Mouse (Mus musculus) kidney, postnatal 14 days (tissue): ENCODE measurements at regions not wholly inside any gene's neighbourhood (a gene's known extent, or its start where the extent isn't known, plus 50 kb on each side); places are given as distances from the start of the nearest gene placed in this dataset.

Experiments
- DNase-seq: peaks from one replicate; pipeline ENCODE4 v3.0.0; 2022; ENCODE audit warnings: mixed read lengths

DNA sequence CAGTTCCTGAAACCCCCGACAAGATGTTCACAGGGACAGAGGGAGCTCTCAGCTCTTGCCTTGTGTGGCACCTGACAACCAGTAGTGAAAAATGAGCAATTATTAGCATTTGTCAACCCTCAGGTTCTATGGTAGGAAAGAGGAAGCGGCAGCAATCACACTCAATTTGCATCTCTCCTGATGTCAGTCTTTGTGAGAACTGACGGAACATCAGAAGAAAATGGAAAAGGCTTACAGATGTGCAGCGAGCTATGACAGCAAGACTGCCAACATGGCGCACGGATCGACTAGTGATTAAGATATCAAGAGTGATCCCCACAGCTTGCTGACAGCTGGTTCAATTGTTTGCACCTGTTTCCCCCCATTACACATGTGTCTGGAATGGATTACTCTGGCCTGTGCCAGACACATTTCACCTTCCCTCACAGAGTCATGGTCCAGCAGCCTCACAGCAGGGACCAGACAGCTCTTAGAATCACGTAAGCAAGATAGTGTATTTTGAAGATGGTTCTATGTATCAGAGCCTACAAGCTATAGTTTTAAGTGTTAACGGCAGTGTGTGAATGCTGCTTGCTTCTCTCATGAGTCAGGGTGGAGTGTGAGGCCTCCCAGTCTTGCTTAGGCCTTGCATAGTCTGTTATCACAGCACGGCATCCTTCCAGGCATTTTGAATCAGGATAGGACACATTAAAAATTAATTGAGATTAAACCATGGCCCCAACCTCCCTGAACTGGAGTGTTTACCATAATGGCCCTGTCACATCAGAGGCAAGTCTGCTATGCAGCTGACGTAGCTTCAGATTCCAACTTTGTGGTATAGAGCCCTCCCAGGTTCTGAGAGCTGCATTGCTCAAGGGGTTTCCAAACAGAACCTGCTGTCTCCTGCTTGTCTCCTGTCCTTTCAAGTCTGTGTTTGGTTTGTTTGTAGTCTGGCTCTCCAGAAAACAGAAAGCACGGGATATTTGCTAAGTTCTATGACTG, 2258.0 kb downstream of the 4930444P10Rik start:
- no peak for DNase-seq

DNA sequence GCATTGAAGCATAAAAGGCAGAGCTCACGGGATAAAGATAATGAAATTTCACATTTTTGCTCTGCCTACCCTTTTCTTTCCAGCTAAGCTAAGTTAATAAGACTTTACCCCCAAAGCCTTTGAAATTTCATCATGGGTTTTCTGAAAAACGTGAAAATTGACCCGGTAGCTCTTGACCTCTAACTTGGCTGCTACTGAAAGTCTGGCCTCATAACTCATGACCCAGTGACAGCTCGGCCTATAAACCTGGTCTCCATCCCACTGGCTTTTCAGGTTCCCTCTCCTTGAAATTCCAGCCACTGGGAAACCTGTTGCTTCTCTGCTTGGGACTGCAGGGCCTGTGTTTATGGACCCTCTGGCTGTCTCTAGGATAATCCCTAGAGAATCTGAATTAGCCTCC, 2285.3 kb downstream of the 4930444P10Rik start:
- no peak for DNase-seq

DNA sequence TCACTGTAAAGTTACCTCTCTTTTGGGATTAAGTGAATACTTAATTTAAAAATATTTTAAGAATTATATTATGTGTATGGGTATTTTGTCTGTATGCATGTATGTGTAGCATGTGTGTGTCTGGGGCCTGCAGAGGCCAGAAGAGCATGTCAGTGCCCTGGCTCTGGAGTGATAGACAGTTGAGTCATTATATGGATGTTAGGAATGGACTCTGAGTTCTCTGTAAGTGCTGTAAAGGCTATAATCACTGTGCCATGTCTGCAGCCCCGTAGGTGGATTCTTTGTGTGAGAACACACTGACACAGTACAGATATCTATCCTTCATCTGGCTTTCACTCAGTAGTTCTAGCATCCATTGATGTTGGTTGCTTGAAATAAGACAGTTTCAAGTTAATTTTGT, 2292.7 kb downstream of the 4930444P10Rik start:
- no peak for DNase-seq

DNA sequence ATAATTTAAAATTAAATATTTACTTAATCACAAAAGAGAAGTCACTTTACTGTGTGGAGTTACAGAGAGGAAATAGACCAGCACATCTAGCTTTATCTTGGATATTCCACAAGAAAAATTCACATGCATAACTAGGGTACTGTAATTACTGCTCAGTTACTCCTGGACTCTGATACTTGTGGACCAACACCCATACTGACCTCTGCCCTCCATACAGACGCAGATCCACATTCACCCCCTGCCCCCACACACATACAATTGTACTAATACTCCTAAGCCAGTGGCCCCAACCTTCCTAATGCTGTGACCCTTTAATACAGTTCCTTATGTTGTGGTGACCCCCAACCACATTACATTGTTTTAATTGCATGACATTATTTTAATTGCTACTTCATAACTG, 2294.3 kb downstream of the 4930444P10Rik start:
- no peak for DNase-seq

DNA sequence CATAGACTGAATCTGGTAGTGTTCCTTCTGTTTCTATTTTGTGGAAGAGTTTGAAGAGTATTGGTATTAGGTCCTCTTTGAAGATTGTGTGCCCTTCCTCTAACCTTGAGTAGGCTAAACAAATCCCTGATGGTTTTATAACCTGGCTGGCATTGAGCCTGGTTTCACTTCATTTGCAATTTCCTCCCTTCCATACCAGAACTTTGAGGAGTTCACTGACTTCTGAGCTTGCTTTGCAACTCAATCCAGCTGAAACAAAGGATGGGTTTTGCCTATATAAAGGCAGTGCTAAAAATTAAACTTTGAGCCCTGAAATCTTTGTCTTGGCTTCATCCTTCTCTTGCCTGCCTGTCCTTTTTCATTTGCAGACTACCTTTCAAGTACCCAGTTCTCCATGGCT, 2297.9 kb downstream of the 4930444P10Rik start:
- no peak for DNase-seq

DNA sequence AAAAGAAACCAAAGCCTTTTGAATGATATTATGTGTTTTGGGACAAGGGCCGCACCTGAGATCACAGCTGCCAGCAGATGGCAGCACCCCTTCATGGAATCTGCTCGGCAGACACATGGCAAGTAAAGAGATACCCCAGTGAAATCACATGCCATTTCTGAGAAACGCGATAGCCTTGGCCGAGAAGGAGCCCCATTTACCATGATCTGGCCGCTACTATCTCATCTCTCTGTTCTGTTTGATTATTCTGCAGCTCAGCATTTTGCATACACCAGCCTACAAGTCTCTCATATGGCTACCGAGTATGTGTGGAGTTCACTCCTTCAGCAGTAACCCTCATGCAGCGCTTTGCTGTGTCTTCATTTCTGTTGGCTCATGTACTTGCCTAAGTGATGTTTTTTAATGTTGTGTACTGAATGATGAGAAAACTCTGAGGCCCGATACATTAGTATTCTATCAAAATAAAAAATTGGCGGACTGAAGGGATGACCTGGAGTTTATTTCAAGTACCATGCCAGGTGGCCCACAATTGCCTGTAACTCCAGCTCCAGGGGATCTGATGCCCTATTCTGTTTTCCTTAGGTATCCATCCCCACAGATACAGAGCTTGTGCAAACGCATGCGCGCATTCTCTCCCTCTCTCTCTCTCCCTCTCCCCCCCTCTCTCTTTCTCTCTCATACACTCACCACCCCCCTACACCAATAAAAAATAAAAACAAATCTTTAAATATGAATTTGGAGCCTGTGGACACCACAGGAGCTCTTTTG, 2303.6 kb downstream of the 4930444P10Rik start:
- peak; percentile 74 for DNase-seq

DNA sequence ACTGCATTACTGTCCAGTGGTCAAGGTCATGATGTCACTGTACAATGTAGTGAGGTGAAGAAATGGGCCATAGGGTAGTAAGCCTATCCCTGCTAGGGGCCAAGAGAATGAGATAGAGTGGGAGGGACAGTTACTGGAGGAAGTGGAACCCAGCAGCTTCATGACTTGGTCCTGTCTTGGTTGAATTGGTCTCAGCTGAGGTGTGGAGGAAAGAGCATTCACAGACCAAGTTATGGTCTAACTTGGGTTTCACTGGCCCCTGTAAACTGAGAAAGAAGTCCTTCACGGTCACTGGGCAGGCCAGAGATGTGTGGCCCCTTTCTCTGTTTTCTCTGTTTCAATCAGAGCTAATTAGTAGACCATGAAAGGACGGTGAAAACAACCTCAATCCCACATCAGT, 2306.1 kb downstream of the 4930444P10Rik start:
- no peak for DNase-seq

DNA sequence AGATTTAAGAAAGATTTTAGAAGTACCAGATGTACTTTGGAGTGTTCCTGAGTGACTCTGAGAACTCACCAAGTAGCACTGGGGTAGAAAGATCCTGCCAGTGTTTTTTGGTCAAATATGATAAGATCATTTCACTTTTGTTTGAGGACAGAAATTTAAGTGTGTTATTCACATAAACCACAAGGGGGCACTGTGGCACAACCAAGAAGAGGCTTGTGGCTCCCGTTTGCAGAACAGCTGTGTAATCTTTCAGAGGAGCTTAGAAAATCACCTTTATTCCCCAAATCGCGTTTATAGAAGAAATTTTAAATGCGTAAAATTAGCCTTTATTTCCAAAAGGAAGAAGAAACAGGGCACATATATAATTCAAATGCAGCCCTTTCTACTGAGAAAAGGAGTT, 2308.7 kb downstream of the 4930444P10Rik start:
- peak; percentile 38 for DNase-seq

DNA sequence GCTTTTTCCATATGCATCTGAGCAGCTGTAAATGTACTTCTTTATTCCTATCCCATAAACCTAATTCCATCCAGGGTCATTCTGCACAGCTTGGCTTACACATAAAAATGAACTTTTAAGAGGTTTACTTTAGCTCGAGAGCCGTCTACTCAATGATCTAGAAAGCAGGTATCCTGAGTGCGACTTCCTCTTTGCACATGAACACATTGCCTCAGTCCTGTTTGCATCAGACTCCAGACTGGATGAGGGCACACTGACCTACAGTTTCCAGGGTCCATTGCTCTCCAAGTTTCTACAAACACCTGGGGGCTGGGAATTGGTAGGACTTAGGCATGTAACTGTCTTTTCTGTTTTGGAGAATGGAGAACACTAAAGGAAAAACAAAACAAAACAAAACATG, 2310.5 kb downstream of the 4930444P10Rik start:
- DNase-seq: no peak

DNA sequence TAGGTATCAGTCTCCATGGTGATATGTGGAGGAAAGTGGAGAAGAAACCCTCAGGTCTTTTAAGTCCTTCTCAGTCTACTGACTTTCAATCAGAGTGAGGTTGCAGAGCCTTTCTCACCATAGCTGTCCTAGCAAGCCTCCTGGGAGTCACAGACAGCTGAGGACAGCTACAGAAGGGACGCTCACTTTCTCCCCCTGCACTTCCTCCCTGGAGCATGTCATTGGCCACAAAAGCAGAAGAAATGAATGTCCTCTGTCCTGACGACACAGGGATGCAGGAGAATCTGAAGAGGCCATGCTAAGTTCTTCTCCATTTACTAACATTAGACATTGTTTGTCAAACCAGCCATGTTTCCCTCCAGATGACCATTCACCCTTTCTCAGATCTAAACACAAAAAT, 2321.0 kb downstream of the 4930444P10Rik start:
- DNase-seq: no peak

DNA sequence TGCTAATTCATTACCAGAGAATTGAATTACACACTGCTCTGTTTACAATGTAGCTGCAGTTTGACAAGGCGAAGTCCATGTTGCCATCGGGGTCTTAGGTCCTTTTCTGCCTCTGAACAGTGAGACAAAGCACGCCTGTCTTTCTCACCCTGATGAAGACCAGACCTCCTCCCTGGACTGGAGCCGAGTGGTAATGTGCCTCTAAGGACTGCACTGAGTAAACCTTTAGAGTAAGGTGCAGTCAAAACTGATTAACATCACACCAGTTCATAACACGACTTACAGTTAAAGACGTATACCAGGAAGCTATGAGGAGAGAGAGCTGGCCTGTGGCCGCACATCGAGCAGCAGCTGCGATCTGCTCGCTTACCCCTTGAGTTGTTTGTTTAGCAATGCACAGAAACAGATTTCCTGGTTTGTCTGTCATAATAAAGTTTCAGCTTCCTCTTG, 2322.1 kb downstream of the 4930444P10Rik start:
- no peak for DNase-seq

DNA sequence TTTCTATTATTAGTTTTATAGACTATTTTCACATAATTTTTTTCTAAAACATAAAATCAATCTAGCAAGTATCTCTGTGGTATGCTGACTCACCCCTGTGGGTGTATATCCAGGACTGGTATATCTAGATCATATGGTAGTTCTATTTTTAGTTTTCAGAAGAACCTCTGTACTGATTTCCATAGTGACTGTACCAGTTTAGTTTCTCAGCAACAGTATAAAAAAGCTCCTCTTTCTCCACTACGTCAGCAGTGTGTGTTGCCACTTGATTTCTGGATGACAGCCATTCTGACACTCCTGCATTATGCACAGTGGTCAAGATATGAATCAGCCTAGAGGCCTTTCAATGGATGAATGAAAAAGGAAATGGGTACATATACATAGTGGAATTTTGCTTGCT, 2338.6 kb downstream of the A830018L16Rik start:
- DNase-seq: no peak

DNA sequence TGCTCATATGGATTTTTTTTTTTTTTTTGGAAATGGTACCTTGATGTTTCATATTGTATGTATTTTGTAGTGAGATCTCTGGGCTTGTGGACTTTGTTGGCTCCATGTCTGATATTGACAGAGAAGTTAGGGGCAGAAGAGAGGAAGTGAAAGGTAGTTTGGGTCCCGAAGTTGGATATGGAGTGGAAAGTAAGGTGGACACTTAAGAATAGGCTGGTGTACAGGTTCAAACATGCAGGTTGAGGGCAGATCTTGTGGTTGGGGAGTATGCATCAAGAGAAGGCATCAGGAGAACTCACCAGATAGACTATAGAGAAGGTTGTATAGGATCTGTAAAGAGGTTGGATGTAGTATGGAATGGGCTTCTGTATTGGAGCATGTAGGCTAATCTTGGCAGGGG, 2337.5 kb downstream of the A830018L16Rik start:
- no peak for DNase-seq
